Mouse (Mus musculus): Measurements from ENCODE around the gene Man1a.

GRCm38 (mm10) chr10:54047885-54048284, 28.5 kb downstream of the Man1a start:
- no peak for TF ChIP-seq POLR2A (IDR thresholded peaks at IDR 0.05; ENCODE audit: borderline replicate concordance, insufficient read depth, low read length)
- no peak for TF ChIP-seq CTCF (IDR thresholded peaks at IDR 0.05; ENCODE audit: borderline replicate concordance, insufficient read depth, low read depth, low read length)

Data from cerebellum, adult 2 months (tissue).